Mouse (Mus musculus): ENCODE measurements at regions not wholly inside any gene's neighbourhood (a gene's known extent, or its start where the extent isn't known, plus 50 kb on each side); places are given as distances from the start of the nearest gene placed in this dataset.

- TF ChIP-seq POLR2A (IDR thresholded peaks at IDR 0.05; ENCODE audit: extremely low read depth, insufficient read depth, low read length): no peak
- no peak for TF ChIP-seq CTCF (IDR thresholded peaks at IDR 0.05; ENCODE audit: low read depth, low read length)
Measured at GRCm38 (mm10) chr13:51926764-51927163, 80.3 kb downstream of the Gadd45g start.

Data from liver, adult 2 months (tissue).